Mouse (Mus musculus): ENCODE measurements around the gene Atad5.
"Not testable (repeated sequence)": the region's sequence is repeated elsewhere in the genome, so short reads cannot be mapped to it uniquely, and the experiment has no call there.

Gene Atad5

DNA sequence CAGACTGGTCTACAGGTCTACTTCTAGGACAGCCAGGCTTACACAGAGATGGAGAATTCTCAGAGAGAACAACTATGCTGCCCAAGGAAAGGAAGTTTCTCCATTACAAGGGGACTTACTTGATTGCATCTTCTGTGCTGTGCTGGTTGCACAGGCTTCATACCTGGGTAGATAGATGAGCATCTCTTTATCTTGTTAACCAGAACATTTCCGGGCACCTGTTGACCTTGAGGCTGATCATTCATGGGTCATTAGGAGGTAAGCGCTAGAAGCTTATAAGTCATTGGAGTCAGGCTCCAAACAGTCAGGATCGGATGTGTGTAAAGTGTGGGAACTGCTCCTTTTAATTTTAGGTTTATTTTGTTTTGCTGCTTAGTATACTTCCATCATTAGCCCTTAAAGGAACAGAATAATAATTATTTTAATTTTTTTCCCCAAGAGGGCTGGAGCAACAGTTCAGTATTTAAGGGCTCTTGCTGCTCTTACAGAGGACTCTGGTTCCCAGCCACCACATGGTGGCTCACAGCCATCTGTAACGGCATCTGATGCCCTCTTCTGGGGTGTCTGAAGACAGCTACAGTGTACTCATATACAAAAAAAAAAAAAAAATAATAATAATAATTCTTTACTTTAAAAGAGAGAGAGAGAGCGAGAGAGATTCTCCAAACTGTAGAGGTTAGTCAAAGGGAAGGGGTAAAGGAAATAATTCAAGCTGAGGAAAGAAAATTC is 92.0 kb downstream of the Atad5 start:
- no peak for DNase-seq (ENCODE audit: extremely low spot score)

DNA sequence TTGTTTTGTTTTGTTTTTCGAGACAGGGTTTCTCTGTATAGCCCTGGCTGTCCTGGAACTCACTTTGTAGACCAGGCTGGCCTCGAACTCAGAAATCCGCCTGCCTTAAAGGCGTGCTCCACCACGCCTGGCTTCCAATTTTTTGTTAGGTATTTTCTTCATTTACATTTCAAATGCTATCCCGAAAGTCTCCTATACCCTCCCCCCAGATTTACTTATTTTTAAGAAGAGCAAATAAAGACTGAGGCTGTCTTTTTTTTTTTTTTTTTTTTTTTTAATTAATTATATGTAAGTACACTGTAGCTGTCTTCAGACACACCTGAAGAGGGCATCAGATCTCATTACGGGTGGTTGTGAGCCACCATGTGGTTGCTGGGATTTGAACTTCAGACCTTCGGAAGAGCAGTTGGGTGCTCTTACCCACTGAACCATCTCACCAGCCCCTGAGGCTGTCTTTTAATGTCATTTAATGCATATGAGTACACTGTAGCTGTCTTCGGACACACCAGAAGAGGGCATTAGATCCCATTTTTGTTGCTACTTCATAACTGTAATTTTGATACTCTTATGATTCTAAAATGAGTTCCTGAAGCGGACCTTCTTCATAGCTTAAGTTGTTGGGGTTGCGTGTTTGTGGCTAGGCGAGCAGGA is 94.0 kb downstream of the Atad5 start:
- DNase-seq (ENCODE audit: extremely low spot score) = not testable (repeated sequence)

DNA sequence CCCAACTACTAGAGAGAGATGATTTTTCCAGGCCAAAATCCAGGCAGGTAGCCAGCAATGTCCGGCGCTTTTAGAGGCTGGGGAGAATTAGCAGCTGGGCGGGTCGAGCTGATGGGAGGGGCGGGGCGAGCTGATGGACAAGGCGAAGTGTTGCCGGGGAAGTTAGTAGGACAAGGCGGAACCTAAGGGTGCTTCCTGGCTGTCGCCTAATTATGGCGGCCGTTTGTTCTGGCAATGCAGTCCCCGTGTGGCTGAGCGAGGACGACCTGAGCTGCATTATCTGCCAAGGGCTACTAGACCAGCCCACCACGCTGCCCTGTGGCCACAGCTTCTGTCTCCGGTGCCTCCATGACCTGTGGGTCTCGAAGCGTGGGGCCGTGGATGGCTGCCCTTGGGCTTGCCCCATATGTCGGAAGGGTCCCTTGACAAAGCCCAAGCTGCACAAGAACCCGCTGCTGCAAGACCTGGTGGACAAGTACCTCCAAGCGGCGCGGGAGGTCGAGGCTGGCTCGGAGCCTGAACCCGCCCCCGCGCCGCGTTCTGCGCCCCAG is 94.6 kb downstream of the Atad5 start, which contains the start of gene Rnf135:
Gene Rnf135, plus strand, starts transcription at position 147 of the 551 bp plus-strand sequence.
- DNase-seq (ENCODE audit: extremely low spot score) = peak; percentile 88

DNA sequence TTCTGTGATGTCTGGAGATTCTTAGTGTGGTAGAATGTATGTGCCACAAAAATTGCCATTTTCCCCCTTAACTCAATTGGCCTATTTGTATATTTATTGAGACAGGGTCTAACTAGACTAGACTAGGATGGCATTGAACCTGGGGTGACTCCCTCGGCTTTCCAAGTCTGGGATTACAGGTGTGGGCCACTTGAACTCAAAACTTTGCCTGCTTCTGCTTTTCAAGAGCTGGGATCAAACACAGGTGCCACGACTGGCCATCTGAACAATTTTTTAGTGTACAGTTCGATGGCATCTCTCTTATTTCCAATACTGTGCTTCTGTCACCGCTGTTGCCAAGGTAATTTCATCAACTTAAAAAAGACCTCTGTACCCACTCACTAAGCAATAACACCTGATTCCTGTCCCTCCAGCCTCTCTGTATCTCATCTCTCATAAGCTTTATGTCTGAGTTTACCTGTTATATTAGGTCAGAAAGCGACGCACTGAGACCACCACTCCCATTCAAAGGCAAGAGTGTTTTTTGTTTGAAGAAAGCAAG is 95.4 kb downstream of the Atad5 start:
- DNase-seq (ENCODE audit: extremely low spot score) = no peak

Measured in embryo, embryonic 9.5 days (tissue).